Mouse (Mus musculus): ENCODE data around the gene Zfp60.
"Not testable (repeated sequence)": the region's sequence is repeated elsewhere in the genome, so short reads cannot be mapped to it uniquely, and the experiment has no call there.

GRCm38 (mm10) chr7:27793865-27794264 is 62.7 kb downstream of the Zfp60 start:
- TF ChIP-seq CTCF (IDR thresholded peaks at IDR 0.05; ENCODE audit: low read depth, low read length); POLR2A (IDR thresholded peaks at IDR 0.05; ENCODE audit: extremely low read depth, insufficient read depth, low read length): not testable (repeated sequence)

Measured in liver, adult 2 months (tissue).